Mouse (Mus musculus): ENCODE results near the gene Gm14124. TPM values are rescaled to one million over a fixed set of nuclear protein-coding genes. Genes with fewer than 3 reads are reported as not detected.

The Gm14124 gene
- total and polyA plus RNA-seq, 3 experiments = 5.1 to 10.4 (median 6.5) TPM

GRCm38 (mm10) chr2:150293669-150294068 is 36.4 kb downstream of the Gm14124 start:
- dilution Hi-C loops (cut with MboI; ENCODE audit: extremely low pct_ligation_motif_present, extremely low pct_unique_long_range_greater_than_20kb, low sequenced_read_pairs) = no loop called here
- H3K4me3 ChIP-seq (replicated peaks in 1 of 3; ENCODE audit: low read depth in 2 of 3, low read length in 2 of 3, poor library complexity in 1 of 3) = no peak overlapping the region
- DNase-seq (ENCODE audit: extremely low read depth) = no peak
- H3K27ac ChIP-seq (ENCODE audit: insufficient read depth, low read depth) = no peak overlapping the region
- no peak overlapping the region for H3K4me2 ChIP-seq (ENCODE audit: insufficient read depth, low read depth, poor library complexity, severe bottlenecking)
- H3K79me2 ChIP-seq (replicated peaks; ENCODE audit: control insufficient read depth, extremely low read depth, insufficient read depth, poor library complexity, severe bottlenecking) = no peaks in the 10 kb centered on the region
- no peaks in the 10 kb centered on the region for H3K4me1 ChIP-seq (ENCODE audit: control insufficient read depth in 1 of 2, insufficient read depth in 2 of 2)
- no peaks in the 10 kb centered on the region for H3K36me3 ChIP-seq (replicated peaks in 1 of 2; ENCODE audit: control insufficient read depth in 1 of 2, insufficient read depth in 1 of 2, low read length in 1 of 2)
- no peaks in the 10 kb centered on the region for H3K27me3 ChIP-seq (replicated peaks)
- no peak overlapping the region for H3K9ac ChIP-seq (ENCODE audit: insufficient read depth, low read depth)
- in situ Hi-C loops (cut with MboI; ENCODE audit: low pct_ligation_motif_present, low pct_unique_long_range_greater_than_20kb, low sequenced_read_pairs) = no loop called here
- no peak for TF ChIP-seq EP300 (IDR thresholded peaks at IDR 0.05; ENCODE audit: low read length)
- no peak for TF ChIP-seq ZKSCAN1 (IDR thresholded peaks at IDR 0.05; ENCODE audit: borderline replicate concordance, low read depth, low read length)
- TF ChIP-seq USF2 (conservative IDR thresholded peaks at IDR 0.05; ENCODE audit: low read depth, low read length) = no peak
- no peak for TF ChIP-seq IRF4 (IDR thresholded peaks at IDR 0.05; ENCODE audit: low read depth, low read length)
- no peak for TF ChIP-seq BHLHE40 (IDR thresholded peaks at IDR 0.05; ENCODE audit: low read depth, low read length)
- no peaks in the 10 kb centered on the region for H3K9me3 ChIP-seq (replicated peaks; ENCODE audit: low read length)

GRCm38 (mm10) chr2:150299096-150299495 is 41.8 kb downstream of the Gm14124 start:
- H3K79me2 ChIP-seq (replicated peaks; ENCODE audit: control insufficient read depth, extremely low read depth, insufficient read depth, poor library complexity, severe bottlenecking) = no peaks in the 10 kb centered on the region
- dilution Hi-C loops (cut with MboI; ENCODE audit: extremely low pct_ligation_motif_present, extremely low pct_unique_long_range_greater_than_20kb, low sequenced_read_pairs) = no loop called here
- TF ChIP-seq PAX5 (IDR thresholded peaks at IDR 0.05; ENCODE audit: low read length) (no peak), RAD21 (IDR thresholded peaks at IDR 0.05; ENCODE audit: low read depth, low read length) (no peak), EP300 (IDR thresholded peaks at IDR 0.05; ENCODE audit: low read length) (no peak), NELFE (IDR thresholded peaks at IDR 0.05; ENCODE audit: low read depth, low read length) (no peak), MAX (IDR thresholded peaks at IDR 0.05; ENCODE audit: low read length) (no peak), SMC3 (IDR thresholded peaks at IDR 0.05; ENCODE audit: low read depth, low read length) (no peak), NRF1 (IDR thresholded peaks at IDR 0.05; ENCODE audit: low read depth, low read length) (no peak), MXI1 (IDR thresholded peaks at IDR 0.05; ENCODE audit: low read depth, low read length) (no peak), MAZ (IDR thresholded peaks at IDR 0.05; ENCODE audit: low read depth, low read length) (no peak), BHLHE40 (IDR thresholded peaks at IDR 0.05; ENCODE audit: low read depth, low read length) (no peak), POLR2A (IDR thresholded peaks at IDR 0.05; ENCODE audit: low read depth, low read length) (no peak), JUND (conservative IDR thresholded peaks at IDR 0.05; ENCODE audit: low read depth, low read length) (no peak), ZC3H11A (IDR thresholded peaks at IDR 0.05; ENCODE audit: low read depth, low read length) (no peak)
- no peak overlapping the region for H3K9ac ChIP-seq (ENCODE audit: insufficient read depth, low read depth)
- H3K27ac ChIP-seq (ENCODE audit: insufficient read depth, low read depth) = no peak overlapping the region
- in situ Hi-C loops (cut with MboI; ENCODE audit: low pct_ligation_motif_present, low pct_unique_long_range_greater_than_20kb, low sequenced_read_pairs) = no loop called here
- no peaks in the 10 kb centered on the region for H3K36me3 ChIP-seq (replicated peaks in 1 of 2; ENCODE audit: control insufficient read depth in 1 of 2, insufficient read depth in 1 of 2, low read length in 1 of 2)
- H3K4me3 ChIP-seq (replicated peaks in 1 of 3; ENCODE audit: low read depth in 2 of 3, low read length in 2 of 3, poor library complexity in 1 of 3) = no peak overlapping the region
- no peaks in the 10 kb centered on the region for H3K4me1 ChIP-seq (ENCODE audit: control insufficient read depth in 1 of 2, insufficient read depth in 2 of 2)
- H3K9me3 ChIP-seq (replicated peaks; ENCODE audit: low read length) = no peaks in the 10 kb centered on the region
- no peak for DNase-seq (ENCODE audit: extremely low read depth)
- no peak overlapping the region for H3K4me2 ChIP-seq (ENCODE audit: insufficient read depth, low read depth, poor library complexity, severe bottlenecking)
- H3K27me3 ChIP-seq (replicated peaks) = no peaks in the 10 kb centered on the region

All from CH12.LX (cell line).